Comparison of ENCODE assay signal across 8 mouse cellular contexts in genomic region chr16:44138979-44139535, GRCm38 (mm10). TPM values are rescaled to one million over a fixed set of nuclear protein-coding genes. Genes with fewer than 3 reads are reported as not detected.
DNase-seq lines count a peak whose midpoint lies in the region; ATAC-seq lines count a peak whose summit lies in the region.

No protein-coding gene starts in this region.

- peak overlapping the region; percentile 98 for H3K4me3 ChIP-seq in lung, embryonic 16.5 days (ENCODE audit: low read length)

- no peaks in the 10 kb centered on the region for H3K27me3 ChIP-seq in lung, embryonic 16.5 days (ENCODE audit: control insufficient read depth, insufficient read depth, low read depth, low read length)

- no peaks in the 10 kb centered on the region for H3K9me3 ChIP-seq in lung, embryonic 16.5 days (ENCODE audit: control insufficient read depth, low read length)

- ATAC-seq in hematopoietic stem cell, adult 5-6 weeks (replicated peaks in 1 of 2; ENCODE audit: insufficient read depth in 1 of 2, low FRiP score in 2 of 2, low TSS enrichment in 1 of 2, low read depth in 1 of 2, poor library complexity in 2 of 2, severe bottlenecking in 2 of 2): peak; percentile 87 to 88
- peak; percentile 86 for ATAC-seq in lung, embryonic 16.5 days (ENCODE audit: low read depth)

- peak; percentile 94 for DNase-seq in MEL-GATA-1-ER (ENCODE audit: extremely low read depth, low read depth)
- peak; percentile 87 for DNase-seq in cerebellum, adult 8-10 months
- DNase-seq in forelimb bud, embryonic 11.5 days (ENCODE audit: low read depth, low spot score): peak; percentile 94
- peak; percentile 87 for DNase-seq in layer of hippocampus, adult 9-10 months (ENCODE audit: low spot score)
- DNase-seq in ovary, postnatal 10 days (ENCODE audit: low spot score): peak; percentile 68
- peak; percentile 75 to 80 for DNase-seq in thymus, postnatal 10 days (ENCODE audit: low spot score in 2 of 2)

- H3K4me2 ChIP-seq in lung, embryonic 16.5 days (ENCODE audit: low read depth, low read length): peak overlapping the region; percentile 92

- peak overlapping the region; percentile 100 for H3K27ac ChIP-seq in lung, embryonic 16.5 days (ENCODE audit: low read length)

- peaks cover 14% of the 10 kb centered on the region for H3K4me1 ChIP-seq in lung, embryonic 16.5 days (replicated peaks; ENCODE audit: control insufficient read depth, insufficient read depth, low read length)

- WGBS in lung, embryonic 16.5 days: under 1% methylated on average over 25 of the region's 25 CpGs

- peak overlapping the region; percentile 96 for H3K9ac ChIP-seq in lung, embryonic 16.5 days (ENCODE audit: low read length)

- H3K36me3 ChIP-seq in lung, embryonic 16.5 days (ENCODE audit: control insufficient read depth, insufficient read depth, low read length): no peaks in the 10 kb centered on the region

RNA-seq across cellular contexts. Expression of gene Atp6v1a, which starts 0.4 kb away (rescaled TPM):
- total RNA-seq in hematopoietic stem cell, adult 5-6 weeks (2017): 49.9 and 68.7 TPM in 2 replicates
- polyA plus RNA-seq in lung, embryonic 16.5 days (2015; fragmentation: Nextera tagmentation; extraction: Ambion mirVana): 69.2 TPM in 2 replicates

RNA-seq across cellular contexts. Expression of gene Naa50, which starts 0.6 kb away (rescaled TPM):
- total RNA-seq in hematopoietic stem cell, adult 5-6 weeks (2017): 95.1 and 108 TPM in 2 replicates
- polyA plus RNA-seq in lung, embryonic 16.5 days (2015; fragmentation: Nextera tagmentation; extraction: Ambion mirVana): 84.2 and 91.3 TPM in 2 replicates

RNA-seq across cellular contexts. Expression of gene Usf3, which starts 34.0 kb away (rescaled TPM):
- 13.5 and 16.1 TPM in 2 replicates for total RNA-seq in hematopoietic stem cell, adult 5-6 weeks (2017)
- 2.8 and 3.2 TPM in 2 replicates for polyA plus RNA-seq in lung, embryonic 16.5 days (2015; fragmentation: Nextera tagmentation; extraction: Ambion mirVana)

Comparison
In these comparisons a context has a peak if more than half of its experiments do, and no peak if none do; other contexts are left out.
1. Peak in every context shown above with its lines: DNase-seq, ATAC-seq, H3K4me3 ChIP-seq and H3K27ac ChIP-seq.